Mouse (Mus musculus): Measurements from ENCODE around the gene Ciao2a. TPM values are rescaled to one million over a fixed set of nuclear protein-coding genes. Genes with fewer than 3 reads are reported as not detected.

The Ciao2a gene
- polyA plus RNA-seq, 1 experiment from 2014 or later: 176 TPM

GRCm38 (mm10) chr9:66092664-66093063 is 33.7 kb upstream of the Ciao2a start:
- Histone ChIP-seq H3K27me3 (replicated peaks) (no peaks in the 10 kb centered on the region), H3K4me1 (replicated peaks) (peaks cover 22% of the 10 kb centered on the region), H3K4me3 (no peak overlapping the region), H3K36me3 (peaks cover 89% of the 10 kb centered on the region), H3K9ac (0 out of 2 replicates have a peak overlapping the region, but pooled peaks have one; percentile 29), H3K9me3 (replicated peaks) (no peaks in the 10 kb centered on the region), H3K27ac (ENCODE audit: poor library complexity, severe bottlenecking) (no peak overlapping the region), H3K4me2 (no peak overlapping the region)
- no peak for ATAC-seq (ENCODE audit: insufficient number of reproducible peaks, low FRiP score)
- WGBS: 40% methylated on average over 2 of the region's 2 CpGs

DNA sequence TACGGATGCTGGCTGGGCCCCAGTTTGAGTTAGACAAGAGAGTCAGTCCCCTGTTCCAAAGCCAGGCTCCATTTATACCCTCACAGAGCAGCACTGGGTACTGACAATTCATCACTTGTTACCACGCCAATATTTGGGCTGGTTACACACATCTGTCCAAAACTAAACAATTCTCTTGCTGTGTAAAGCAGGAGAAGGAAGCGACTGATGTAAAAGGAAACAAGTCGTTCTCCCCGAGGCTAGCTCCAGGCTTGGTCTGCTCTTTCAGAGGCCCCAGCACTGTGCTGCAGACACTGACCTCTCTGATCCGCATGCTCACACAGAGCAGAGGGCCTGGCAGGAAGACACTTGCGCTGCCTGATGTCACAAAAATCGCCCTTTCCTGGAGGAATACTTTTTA is 24.8 kb upstream of the Ciao2a start:
- Histone ChIP-seq H3K9ac (no peak overlapping the region), H3K4me2 (no peak overlapping the region), H3K4me1 (replicated peaks) (no peaks in the 10 kb centered on the region), H3K36me3 (peaks cover 77% of the 10 kb centered on the region), H3K9me3 (replicated peaks) (no peaks in the 10 kb centered on the region), H3K4me3 (no peak overlapping the region), H3K27me3 (replicated peaks) (no peaks in the 10 kb centered on the region), H3K27ac (ENCODE audit: poor library complexity, severe bottlenecking) (no peak overlapping the region)
- no peak for ATAC-seq (ENCODE audit: insufficient number of reproducible peaks, low FRiP score)
- 85% methylated on average over 8 of the region's 8 CpGs for WGBS

DNA sequence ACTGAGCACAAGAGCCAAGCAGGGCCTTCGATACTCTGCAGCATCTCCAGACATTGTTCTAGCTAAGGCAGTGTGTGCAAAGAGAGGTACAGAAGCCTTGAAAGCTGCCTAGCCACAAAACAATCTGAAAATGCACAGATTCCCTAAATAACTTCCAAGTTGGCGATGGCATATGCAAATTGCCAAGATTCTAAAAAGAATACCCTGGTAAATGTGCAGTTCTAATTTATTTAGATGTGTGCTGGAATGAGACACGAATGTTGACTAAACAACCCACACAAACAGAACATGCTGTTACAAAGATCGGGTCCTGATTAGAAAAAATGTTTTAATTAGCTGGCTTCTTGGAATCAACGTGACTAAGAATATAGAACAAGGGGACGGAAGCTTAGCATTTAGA is 23.7 kb upstream of the Ciao2a start:
- Histone ChIP-seq H3K27me3 (replicated peaks) (no peaks in the 10 kb centered on the region), H3K4me2 (no peak overlapping the region), H3K9me3 (replicated peaks) (no peaks in the 10 kb centered on the region), H3K4me3 (no peak overlapping the region), H3K27ac (ENCODE audit: poor library complexity, severe bottlenecking) (no peak overlapping the region), H3K9ac (no peak overlapping the region), H3K4me1 (replicated peaks) (no peaks in the 10 kb centered on the region), H3K36me3 (peaks cover 76% of the 10 kb centered on the region)
- ATAC-seq (ENCODE audit: insufficient number of reproducible peaks, low FRiP score): no peak
- WGBS: 91% methylated on average over 6 of the region's 6 CpGs

- WGBS: 83% methylated on average over 4 of the region's 4 CpGs
- H3K4me1 ChIP-seq (replicated peaks): no peaks in the 10 kb centered on the region
- peaks cover 78% of the 10 kb centered on the region for H3K36me3 ChIP-seq
- H3K27me3 ChIP-seq (replicated peaks): no peaks in the 10 kb centered on the region
- no peaks in the 10 kb centered on the region for H3K9me3 ChIP-seq (replicated peaks)
- ATAC-seq (ENCODE audit: insufficient number of reproducible peaks, low FRiP score): no peak
- no peak overlapping the region for H3K4me2 ChIP-seq
- H3K4me3 ChIP-seq: no peak overlapping the region
- no peak overlapping the region for H3K9ac ChIP-seq
- no peak overlapping the region for H3K27ac ChIP-seq (ENCODE audit: poor library complexity, severe bottlenecking)
Observed at GRCm38 (mm10) chr9:66104601-66105000, 21.8 kb upstream of the Ciao2a start.

DNA sequence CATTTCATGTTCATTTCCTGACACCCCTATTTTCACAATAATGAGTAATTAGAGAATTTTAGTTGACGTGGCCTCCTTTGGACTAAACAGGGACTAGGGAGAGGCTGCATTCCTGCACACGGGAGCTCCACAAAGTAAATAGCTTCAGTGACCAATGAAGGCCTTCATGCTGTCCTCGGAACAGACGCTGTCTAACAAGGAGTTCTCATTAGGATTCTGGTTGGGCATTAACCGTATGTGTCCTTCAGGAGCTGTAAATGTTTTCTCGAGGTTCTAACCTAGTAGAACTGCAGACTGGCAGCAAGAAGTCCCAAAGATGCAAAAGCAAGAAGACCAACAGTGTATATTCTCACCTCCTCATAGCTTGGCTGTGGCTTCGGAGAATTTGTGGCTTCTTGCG is 21.2 kb upstream of the Ciao2a start:
- Histone ChIP-seq H3K4me3 (no peak overlapping the region), H3K9ac (no peak overlapping the region), H3K27ac (ENCODE audit: poor library complexity, severe bottlenecking) (no peak overlapping the region), H3K4me2 (no peak overlapping the region), H3K9me3 (replicated peaks) (no peaks in the 10 kb centered on the region), H3K27me3 (replicated peaks) (no peaks in the 10 kb centered on the region), H3K4me1 (replicated peaks) (no peaks in the 10 kb centered on the region), H3K36me3 (peaks cover 77% of the 10 kb centered on the region)
- WGBS: 88% methylated on average over 8 of the region's 8 CpGs
- ATAC-seq (ENCODE audit: insufficient number of reproducible peaks, low FRiP score): no peak

GRCm38 (mm10) chr9:66109574-66109973 is 16.8 kb upstream of the Ciao2a start:
- H3K9ac ChIP-seq: no peak overlapping the region
- H3K4me3 ChIP-seq: no peak overlapping the region
- WGBS: 95% methylated on average over 1 of the region's 1 CpGs
- H3K4me2 ChIP-seq: no peak overlapping the region
- no peaks in the 10 kb centered on the region for H3K27me3 ChIP-seq (replicated peaks)
- H3K27ac ChIP-seq (ENCODE audit: poor library complexity, severe bottlenecking): no peak overlapping the region
- H3K36me3 ChIP-seq: peaks cover 55% of the 10 kb centered on the region
- H3K9me3 ChIP-seq (replicated peaks): no peaks in the 10 kb centered on the region
- ATAC-seq (ENCODE audit: insufficient number of reproducible peaks, low FRiP score): no peak
- H3K4me1 ChIP-seq (replicated peaks): peaks cover 10% of the 10 kb centered on the region

DNA sequence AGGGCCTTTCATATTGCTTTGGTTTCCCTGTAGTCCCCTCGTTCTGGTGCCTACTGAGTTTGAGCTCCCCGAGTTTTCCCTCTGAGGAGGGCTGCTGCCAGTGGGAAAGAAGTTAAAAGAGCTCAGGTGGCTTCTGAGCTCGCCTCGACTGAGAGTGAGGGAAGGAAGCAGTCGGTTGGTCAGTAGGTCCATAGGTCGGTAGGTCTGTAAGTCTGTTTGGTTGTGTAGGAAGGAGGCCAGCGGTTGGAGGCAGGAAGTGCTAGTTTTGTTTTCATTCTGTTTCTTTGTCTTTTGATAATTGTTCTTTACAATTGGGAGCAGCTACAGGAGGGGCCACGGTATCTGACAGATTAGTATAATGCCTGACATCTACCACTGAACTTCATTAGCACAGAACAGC is 16.3 kb upstream of the Ciao2a start:
- peaks cover 51% of the 10 kb centered on the region for H3K36me3 ChIP-seq
- ATAC-seq (ENCODE audit: insufficient number of reproducible peaks, low FRiP score): no peak
- 70% methylated on average over 8 of the region's 8 CpGs for WGBS
- no peaks in the 10 kb centered on the region for H3K9me3 ChIP-seq (replicated peaks)
- H3K4me2 ChIP-seq: no peak overlapping the region
- H3K27ac ChIP-seq (ENCODE audit: poor library complexity, severe bottlenecking): no peak overlapping the region
- H3K4me3 ChIP-seq: no peak overlapping the region
- peaks cover 10% of the 10 kb centered on the region for H3K4me1 ChIP-seq (replicated peaks)
- no peaks in the 10 kb centered on the region for H3K27me3 ChIP-seq (replicated peaks)
- H3K9ac ChIP-seq: no peak overlapping the region

DNA sequence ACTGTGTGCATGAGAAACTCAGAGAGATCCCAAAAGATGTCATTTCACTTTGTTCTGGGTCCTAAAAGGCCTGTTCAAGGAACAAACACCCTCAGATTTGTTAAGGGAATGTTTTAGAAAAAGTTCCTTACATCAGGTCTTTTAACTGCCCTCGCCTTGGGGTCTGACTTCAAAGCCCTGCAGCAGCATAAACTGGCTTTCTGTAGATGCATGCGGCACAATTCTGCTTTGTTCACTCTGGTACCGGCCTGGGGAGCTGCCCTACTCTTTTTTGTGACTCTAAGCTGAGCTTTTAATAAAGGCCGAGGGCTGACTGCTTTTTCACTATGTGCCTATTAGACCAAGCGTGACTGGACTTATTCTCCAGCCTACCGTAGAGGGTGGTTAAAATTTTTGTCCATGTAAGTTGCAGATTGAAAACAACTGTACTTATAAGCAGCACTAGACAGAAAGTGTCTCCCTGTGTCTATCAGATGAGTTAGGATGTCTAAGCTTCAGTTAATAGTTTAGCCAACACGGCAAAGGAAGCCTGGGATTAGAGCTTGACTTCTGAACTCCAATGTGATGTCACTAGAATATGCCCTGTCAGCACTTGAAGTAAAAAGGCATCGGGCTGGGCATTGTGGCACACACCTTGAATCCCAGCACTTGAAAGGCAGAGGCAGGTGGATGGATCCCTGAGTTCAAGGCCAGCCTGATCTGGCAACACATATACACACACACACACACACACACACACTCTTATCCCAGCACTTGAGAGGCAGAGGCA is 15.6 kb upstream of the Ciao2a start:
- Histone ChIP-seq H3K4me1 (replicated peaks) (peaks cover 10% of the 10 kb centered on the region), H3K4me3 (no peak overlapping the region), H3K27ac (ENCODE audit: poor library complexity, severe bottlenecking) (no peak overlapping the region), H3K36me3 (peaks cover 50% of the 10 kb centered on the region), H3K27me3 (replicated peaks) (no peaks in the 10 kb centered on the region), H3K9me3 (replicated peaks) (no peaks in the 10 kb centered on the region), H3K9ac (no peak overlapping the region), H3K4me2 (no peak overlapping the region)
- 85% methylated on average over 8 of the region's 8 CpGs for whole genome bisulfite sequencing
- ATAC-seq (ENCODE audit: insufficient number of reproducible peaks, low FRiP score): no peak

DNA sequence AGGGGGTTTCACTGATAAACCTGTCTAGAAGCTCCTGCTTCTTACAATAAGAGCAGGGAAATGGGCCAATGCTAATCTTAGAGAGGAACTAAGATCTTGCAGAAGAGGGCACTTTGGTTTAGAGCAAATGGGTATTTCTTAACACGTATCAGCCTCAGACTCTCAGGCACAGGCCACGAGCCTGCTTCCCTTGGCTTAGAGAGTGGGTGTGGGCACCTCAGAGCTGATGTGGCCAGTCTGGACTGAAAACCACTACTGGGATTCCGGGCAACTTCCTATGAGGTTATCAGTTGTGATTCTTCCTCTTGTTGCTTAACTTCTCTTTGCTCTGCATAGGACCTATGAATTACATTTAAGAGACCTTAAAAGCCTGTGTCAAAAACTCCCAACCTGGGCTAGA is 12.1 kb upstream of the Ciao2a start:
- no peak overlapping the region for H3K4me3 ChIP-seq
- no peaks in the 10 kb centered on the region for H3K9me3 ChIP-seq (replicated peaks)
- no peaks in the 10 kb centered on the region for H3K27me3 ChIP-seq (replicated peaks)
- 74% methylated on average over 3 of the region's 3 CpGs for WGBS
- no peak overlapping the region for H3K9ac ChIP-seq
- H3K4me1 ChIP-seq (replicated peaks): peaks cover 10% of the 10 kb centered on the region
- no peak for ATAC-seq (ENCODE audit: insufficient number of reproducible peaks, low FRiP score)
- H3K27ac ChIP-seq (ENCODE audit: poor library complexity, severe bottlenecking): no peak overlapping the region
- no peak overlapping the region for H3K4me2 ChIP-seq
- peaks cover 26% of the 10 kb centered on the region for H3K36me3 ChIP-seq

DNA sequence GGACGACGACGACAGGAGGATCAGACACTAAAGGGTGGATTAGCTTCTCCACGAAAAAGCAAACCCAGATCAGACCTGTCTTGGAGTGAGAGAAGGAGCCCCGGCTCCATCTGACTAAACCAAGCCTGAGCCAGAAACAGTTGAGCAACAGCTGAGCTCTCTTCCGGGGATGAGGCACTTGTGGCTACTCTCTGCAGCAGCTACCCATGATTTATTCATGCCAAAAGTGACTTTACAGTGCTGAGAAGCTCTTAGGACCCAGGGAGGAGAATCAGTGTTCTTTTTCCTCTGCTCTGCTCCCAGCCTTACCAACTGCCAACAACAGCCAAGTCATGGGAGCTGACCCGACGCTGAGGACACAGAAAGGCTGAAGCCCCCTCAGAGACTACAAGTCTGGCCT is 9.5 kb upstream of the Ciao2a start:
- no peak overlapping the region for H3K4me3 ChIP-seq
- ATAC-seq (ENCODE audit: insufficient number of reproducible peaks, low FRiP score): no peak
- H3K4me2 ChIP-seq: no peak overlapping the region
- no peaks in the 10 kb centered on the region for H3K4me1 ChIP-seq (replicated peaks)
- H3K9me3 ChIP-seq (replicated peaks): no peaks in the 10 kb centered on the region
- WGBS: 60% methylated on average over 8 of the region's 8 CpGs
- H3K36me3 ChIP-seq: peaks cover 25% of the 10 kb centered on the region
- H3K9ac ChIP-seq: no peak overlapping the region
- H3K27me3 ChIP-seq (replicated peaks): no peaks in the 10 kb centered on the region
- H3K27ac ChIP-seq (ENCODE audit: poor library complexity, severe bottlenecking): no peak overlapping the region

DNA sequence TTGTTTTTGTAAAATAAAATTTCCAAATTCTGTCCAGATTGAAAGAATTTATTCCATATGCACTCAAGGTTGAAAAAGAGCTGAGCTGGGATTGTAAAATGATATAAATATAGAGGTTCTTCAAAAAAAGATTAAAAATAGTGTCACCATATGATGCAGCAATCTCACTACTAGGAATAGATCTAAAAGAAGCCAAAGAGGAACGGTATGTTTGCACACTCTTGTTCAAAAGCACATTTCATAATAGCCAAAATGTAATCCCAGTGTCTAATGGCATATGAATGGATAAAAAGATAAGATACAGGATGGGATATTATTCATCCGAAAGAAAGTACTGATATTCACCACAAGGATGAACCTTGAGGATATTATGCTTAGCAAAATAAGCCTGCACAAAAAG is 6.9 kb upstream of the Ciao2a start:
- H3K27me3 ChIP-seq (replicated peaks): no peaks in the 10 kb centered on the region
- H3K27ac ChIP-seq (ENCODE audit: poor library complexity, severe bottlenecking): no peak overlapping the region
- no peak overlapping the region for H3K9ac ChIP-seq
- peaks cover 6% of the 10 kb centered on the region for H3K4me1 ChIP-seq (replicated peaks)
- ATAC-seq (ENCODE audit: insufficient number of reproducible peaks, low FRiP score): no peak
- no peak overlapping the region for H3K4me3 ChIP-seq
- WGBS: 89% methylated on average over 2 of the region's 2 CpGs
- peaks cover 12% of the 10 kb centered on the region for H3K36me3 ChIP-seq
- H3K9me3 ChIP-seq (replicated peaks): no peaks in the 10 kb centered on the region
- no peak overlapping the region for H3K4me2 ChIP-seq

GRCm38 (mm10) chr9:66120106-66120505 is 6.3 kb upstream of the Ciao2a start:
- ATAC-seq (ENCODE audit: insufficient number of reproducible peaks, low FRiP score): no peak
- Histone ChIP-seq H3K9me3 (replicated peaks) (no peaks in the 10 kb centered on the region), H3K27ac (ENCODE audit: poor library complexity, severe bottlenecking) (no peak overlapping the region), H3K4me2 (no peak overlapping the region), H3K4me1 (replicated peaks) (peaks cover 8% of the 10 kb centered on the region), H3K36me3 (peaks cover 10% of the 10 kb centered on the region), H3K9ac (no peak overlapping the region), H3K27me3 (replicated peaks) (no peaks in the 10 kb centered on the region), H3K4me3 (no peak overlapping the region)
- WGBS: 87% methylated on average over 4 of the region's 4 CpGs

Measured in heart, embryonic 12.5 days (tissue).